Mouse (Mus musculus) midbrain, embryonic 14.5 days (tissue): Measurements from ENCODE around the gene Bcor. TPM values are rescaled to one million over a fixed set of nuclear protein-coding genes. Genes with fewer than 3 reads are reported as not detected.

Experiments used
- ATAC-seq: fragments of 200-750 bp; cut with Nextera tagmentation; 2 replicates; pipeline ENCODE4 v1.8.0; 2017; ENCODE audit warnings: moderate number of reproducible peaks, moderate library complexity; ENCODE audit not compliant: low FRiP score, low TSS enrichment
- DNase-seq: peaks from one replicate; pipeline ENCODE4 v3.0.0-alpha.2; 2015
- H3K27ac ChIP-seq: fragments of 300-500 bp; sonication (generic); replicated peaks from 2 replicates; pipeline ENCODE4 v1.5.1; 2014; ENCODE audit warnings: mild to moderate bottlenecking, low read depth, low read length, moderate library complexity
- H3K27me3 ChIP-seq: fragments of 300-500 bp; sonication (generic); 2 replicates; pipeline ENCODE4 v1.6.1; 2014; ENCODE audit warnings: low read length, control low read depth, mixed read lengths; ENCODE audit not compliant: control insufficient read depth, insufficient read depth
- H3K36me3 ChIP-seq: fragments of 300-500 bp; sonication (generic); 2 replicates; pipeline ENCODE4 v1.6.1; 2014; ENCODE audit warnings: low read length, control low read depth; ENCODE audit not compliant: control insufficient read depth, insufficient read depth
- H3K4me1 ChIP-seq: fragments of 300-500 bp; sonication (generic); 2 replicates; pipeline ENCODE4 v1.6.1; 2014; ENCODE audit warnings: mild to moderate bottlenecking, antibody characterized with exemption, low read length, control low read depth; ENCODE audit not compliant: control insufficient read depth, insufficient read depth
- H3K4me2 ChIP-seq: fragments of 300-500 bp; sonication (generic); 2 replicates; pipeline ENCODE4 v1.6.1; 2014; ENCODE audit warnings: mild to moderate bottlenecking, low read length, moderate library complexity
- H3K4me3 ChIP-seq: fragments of 300-500 bp; sonication (generic); replicated peaks from 2 replicates; pipeline ENCODE4 v1.5.1; 2014; ENCODE audit warnings: low read depth, low read length
- H3K9ac ChIP-seq: fragments of 300-500 bp; sonication (generic); replicated peaks from 2 replicates; pipeline ENCODE4 v1.6.1; 2014; ENCODE audit warnings: mild to moderate bottlenecking, low read length, moderate library complexity
- H3K9me3 ChIP-seq: fragments of 300-500 bp; sonication (generic); 2 replicates; pipeline ENCODE4 v1.6.1; 2016; ENCODE audit warnings: low read length, control low read depth, mixed read lengths; ENCODE audit not compliant: control insufficient read depth
- WGBS: fragments of 180-500 bp; shearing (Covaris S2); extraction: QIAGEN DNeasy Blood & Tissue Kit; methylation state at CpG from one replicate; pipeline ENCODE4 v1.1.7; 2014; 5-methylcytosine and 5-hydroxymethylcytosine counted together
- polyA plus RNA-seq: library from polyadenylated mRNA; unstranded; fragments of >200 nt; fragmentation: Nextera tagmentation; extraction: Ambion mirVana; gene quantifications from 2 replicates; pipeline ENCODE4 v1.2.1, GENCODE M21; 2014

Gene Bcor
- polyA plus RNA-seq, 1 experiment from 2014 or later, result 26.6 TPM

GRCm38 (mm10) chrX:11999951-12000350 is 160.2 kb downstream of the Bcor start:
- no peaks in the 10 kb centered on the region for H3K9me3 ChIP-seq
- peak overlapping the region; percentile 58 for H3K4me2 ChIP-seq
- H3K36me3 ChIP-seq, result no peaks in the 10 kb centered on the region
- peak overlapping the region; percentile 68; the same call in 1 of the 2 replicates for H3K27ac ChIP-seq
- no peak overlapping the region for H3K9ac ChIP-seq
- peaks cover 8% of the 10 kb centered on the region for H3K27me3 ChIP-seq
- ATAC-seq (no peak), DNase-seq (peak; percentile 71)
- 12% methylated on average over 19 of the region's 19 CpGs for WGBS
- peaks cover 30% of the 10 kb centered on the region for H3K4me1 ChIP-seq
- no peak overlapping the region for H3K4me3 ChIP-seq

DNA sequence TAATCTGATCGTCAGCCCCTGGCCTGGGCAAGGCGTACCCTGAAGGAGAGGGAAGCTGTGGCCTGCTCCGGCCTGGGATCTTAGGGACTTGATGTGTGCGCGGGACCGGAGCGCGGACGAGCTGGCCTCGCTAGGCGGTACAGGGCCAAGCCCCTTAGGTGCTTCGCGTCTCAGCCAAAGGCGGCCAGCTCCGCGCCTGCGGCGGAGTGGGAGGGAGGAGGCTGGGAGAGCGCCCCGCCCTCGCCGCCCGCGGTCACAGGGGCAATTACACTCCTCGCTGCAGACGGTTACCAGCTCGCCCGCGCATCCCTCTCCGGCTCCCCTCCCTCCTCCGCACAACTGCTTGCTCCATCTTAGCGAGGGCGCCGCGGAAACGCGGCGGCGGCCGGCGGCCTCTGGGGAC is 161.2 kb downstream of the Bcor start:
- Histone ChIP-seq H3K27ac (peak overlapping the region; percentile 68), H3K4me2 (peak overlapping the region; percentile 58), H3K9ac (peak overlapping the region; percentile 49), H3K36me3 (no peaks in the 10 kb centered on the region), H3K4me1 (peaks cover 25% of the 10 kb centered on the region), H3K9me3 (no peaks in the 10 kb centered on the region), H3K27me3 (peaks cover 7% of the 10 kb centered on the region; the same call in 1 of the 2 replicates), H3K4me3 (peak overlapping the region; percentile 22)
- DNase-seq (peak; percentile 82), ATAC-seq (peak; percentile 75)
- WGBS, result under 1% methylated on average over 39 of the region's 41 CpGs

GRCm38 (mm10) chrX:11996891-11997290 is 163.3 kb downstream of the Bcor start:
- no peaks in the 10 kb centered on the region for H3K36me3 ChIP-seq
- ATAC-seq (no peak), DNase-seq (no peak)
- peaks cover 13% of the 10 kb centered on the region; the same call in 1 of the 2 replicates for H3K4me1 ChIP-seq
- WGBS, result 86% methylated on average over 2 of the region's 2 CpGs
- H3K9ac ChIP-seq, result no peak overlapping the region
- H3K27ac ChIP-seq, result no peak overlapping the region
- H3K9me3 ChIP-seq, result no peaks in the 10 kb centered on the region
- H3K4me3 ChIP-seq, result no peak overlapping the region
- H3K27me3 ChIP-seq, result peaks cover 7% of the 10 kb centered on the region; the same call in 1 of the 2 replicates
- no peak overlapping the region for H3K4me2 ChIP-seq

GRCm38 (mm10) chrX:11996489-11996888 is 163.7 kb downstream of the Bcor start:
- no peak for DNase-seq
- no peak overlapping the region for H3K4me2 ChIP-seq
- H3K9ac ChIP-seq, result no peak overlapping the region
- 60% methylated on average over 8 of the region's 8 CpGs for WGBS
- H3K4me1 ChIP-seq, result peaks cover 9% of the 10 kb centered on the region; the same call in 1 of the 2 replicates
- H3K36me3 ChIP-seq, result no peaks in the 10 kb centered on the region
- no peak overlapping the region for H3K4me3 ChIP-seq
- peaks cover 7% of the 10 kb centered on the region; the same call in 1 of the 2 replicates for H3K27me3 ChIP-seq
- H3K27ac ChIP-seq, result no peak overlapping the region
- ATAC-seq, result no peak
- H3K9me3 ChIP-seq, result no peaks in the 10 kb centered on the region

- Histone ChIP-seq H3K4me2 (no peak overlapping the region), H3K9ac (no peak overlapping the region), H3K27me3 (no peaks in the 10 kb centered on the region), H3K27ac (no peak overlapping the region), H3K4me1 (no peaks in the 10 kb centered on the region), H3K4me3 (no peak overlapping the region), H3K36me3 (no peaks in the 10 kb centered on the region), H3K9me3 (no peaks in the 10 kb centered on the region)
- ATAC-seq, result no peak
- 89% methylated on average over 5 of the region's 5 CpGs for WGBS
- no peak for DNase-seq
These were observed 166.3 kb downstream of the Bcor start for GRCm38 (mm10) chrX:11993641-11994419.

DNA sequence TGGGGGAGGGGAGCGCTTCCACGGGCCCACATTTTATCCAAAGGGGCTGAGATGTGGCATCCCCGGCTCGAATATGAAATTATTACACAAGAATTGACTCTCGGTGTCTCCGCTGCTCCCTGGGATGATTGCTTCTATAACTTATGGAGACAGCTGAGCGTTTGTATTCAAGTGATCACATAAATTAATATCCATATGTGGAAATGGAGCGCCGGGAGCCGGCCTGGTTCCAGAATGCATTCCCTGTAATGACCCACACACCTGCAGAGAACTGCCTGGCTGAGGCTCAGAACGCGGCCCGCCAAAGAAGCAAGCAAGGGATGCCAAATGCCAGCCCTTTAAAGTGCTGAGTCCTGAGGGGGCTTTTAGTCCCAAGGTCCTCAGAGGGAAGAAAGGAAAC is 170.7 kb downstream of the Bcor start:
- Histone ChIP-seq H3K4me1 (no peaks in the 10 kb centered on the region), H3K4me3 (no peak overlapping the region), H3K27me3 (no peaks in the 10 kb centered on the region; the same call in 1 of the 2 replicates), H3K27ac (no peak overlapping the region), H3K9me3 (no peaks in the 10 kb centered on the region), H3K4me2 (no peak overlapping the region), H3K9ac (no peak overlapping the region), H3K36me3 (no peaks in the 10 kb centered on the region)
- DNase-seq (peak; percentile 12), ATAC-seq (no peak)
- WGBS, result 66% methylated on average over 13 of the region's 13 CpGs

GRCm38 (mm10) chrX:11988191-11988896 is 171.8 kb downstream of the Bcor start:
- 36% methylated on average over 7 of the region's 7 CpGs for WGBS
- no peak for DNase-seq

GRCm38 (mm10) chrX:11987602-11988001 is 172.6 kb downstream of the Bcor start:
- no peak overlapping the region for H3K9ac ChIP-seq
- no peak overlapping the region for H3K4me2 ChIP-seq
- no peaks in the 10 kb centered on the region for H3K36me3 ChIP-seq
- WGBS, result 43% methylated on average over 7 of the region's 7 CpGs
- H3K4me3 ChIP-seq, result no peak overlapping the region
- H3K27me3 ChIP-seq, result no peaks in the 10 kb centered on the region; the same call in 1 of the 2 replicates
- no peaks in the 10 kb centered on the region for H3K9me3 ChIP-seq
- H3K27ac ChIP-seq, result no peak overlapping the region
- no peak for DNase-seq
- no peak for ATAC-seq
- no peaks in the 10 kb centered on the region for H3K4me1 ChIP-seq

More at GRCm38 (mm10) chrX:11988191-11988896, 171.8 kb downstream of the Bcor start:
- Histone ChIP-seq H3K9me3 (no peaks in the 10 kb centered on the region), H3K4me2 (no peak overlapping the region), H3K9ac (no peak overlapping the region), H3K4me1 (no peaks in the 10 kb centered on the region), H3K4me3 (no peak overlapping the region), H3K27me3 (no peaks in the 10 kb centered on the region; the same call in 1 of the 2 replicates), H3K36me3 (no peaks in the 10 kb centered on the region), H3K27ac (no peak overlapping the region)
- no peak for ATAC-seq
